Mouse (Mus musculus) T-helper 2 cell (primary cell): ENCODE measurements around the gene Slc25a48.

Experiments
- in situ Hi-C: fragments of 300-600 bp; cut with MboI, MseI; formaldehyde crosslinking; loops from one replicate; pipeline ENCODE4 v1.15.1; 2025; ENCODE audit warnings: high pct_unique_total_duplicates

The Slc25a48 gene

DNA sequence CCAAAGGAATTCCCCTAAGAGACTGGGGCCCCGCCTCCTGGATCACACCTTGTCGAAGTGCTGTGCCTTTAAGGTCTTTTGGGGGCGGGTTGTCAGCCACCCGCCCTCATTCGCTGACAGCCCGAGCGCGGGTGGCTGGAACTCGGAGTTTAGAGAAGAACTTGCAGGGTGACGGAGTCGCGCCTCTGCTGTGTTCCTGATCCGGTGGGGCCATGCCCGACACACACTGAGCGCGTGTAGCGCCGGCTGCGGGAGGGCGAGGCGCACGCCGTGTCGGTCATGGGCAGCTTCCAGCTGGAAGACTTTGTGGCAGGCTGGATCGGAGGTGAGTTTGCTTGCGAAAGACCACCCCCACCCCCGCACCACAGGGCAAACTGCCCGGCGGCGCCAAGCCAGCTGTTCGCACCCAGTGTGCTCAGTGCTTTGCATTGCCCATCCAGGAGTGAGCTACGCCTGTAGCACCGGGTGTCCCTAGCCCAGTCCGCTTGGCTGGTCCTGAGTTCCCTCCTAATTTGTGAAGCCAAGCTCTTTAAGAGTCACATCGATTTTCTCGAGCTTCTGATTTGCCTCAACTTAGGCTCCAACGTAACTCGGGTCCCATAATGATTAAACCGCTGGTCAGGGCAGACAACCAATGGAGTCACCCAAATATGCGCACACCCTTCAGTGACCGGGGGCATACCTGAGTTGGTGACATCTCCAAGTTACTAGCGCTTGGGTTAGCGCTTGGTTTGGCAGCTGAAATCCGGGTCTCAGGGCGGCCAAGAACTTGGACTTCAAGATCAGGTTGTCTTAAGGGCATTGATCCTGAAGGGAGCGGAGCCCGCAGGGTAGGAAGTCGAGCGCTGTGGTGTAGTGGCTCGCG, at the start of gene Slc25a48:
TSS of gene Slc25a48 (plus strand) at position 145 of the 865 bp plus-strand sequence.
- in situ Hi-C loops, result no loop called here

- in situ Hi-C loops, result loop anchor here (10.0 kb wide), 1 partner anchor 1553 kb away; no protein-coding TSS in a partner anchor
Observed at GRCm38 (mm10) chr13:56397572-56397971, 40.6 kb upstream of the Slc25a48 start.

- in situ Hi-C loops, result no loop called here
Observed at GRCm38 (mm10) chr13:56401186-56401585, 37.0 kb upstream of the Slc25a48 start.

DNA sequence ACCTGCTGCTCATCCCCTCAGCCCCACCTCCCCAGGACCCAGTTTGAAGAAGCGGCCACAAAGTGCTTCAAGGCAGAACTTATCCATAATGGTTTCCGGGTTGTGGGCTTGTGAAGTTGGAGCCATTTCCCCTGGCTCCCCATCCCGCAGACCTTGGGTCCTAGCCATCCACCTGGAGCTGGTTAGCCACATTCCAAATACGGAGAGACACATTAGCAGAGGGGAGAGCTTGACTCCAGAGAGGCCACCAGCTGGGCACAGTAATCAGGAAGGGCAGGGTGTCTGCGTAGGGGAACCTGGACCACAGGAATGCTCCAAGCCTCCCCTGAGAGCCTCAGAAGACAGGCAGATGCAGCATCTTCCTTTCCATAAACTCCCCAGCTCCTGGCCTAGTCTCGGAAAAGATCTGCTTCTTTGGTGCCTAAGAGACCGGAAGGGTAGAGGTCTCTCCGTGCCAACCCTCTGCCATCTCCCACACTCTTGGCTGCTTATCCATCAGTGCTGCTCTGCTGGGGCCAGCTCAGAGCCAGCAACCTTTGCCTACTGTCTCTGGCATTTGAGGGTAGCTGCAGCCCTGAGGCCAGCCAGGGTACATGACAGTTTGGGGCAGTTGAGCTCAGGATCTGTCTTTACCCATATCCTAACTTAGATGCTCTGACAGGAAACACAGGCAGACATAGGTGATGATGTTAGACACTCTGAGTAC, 34.6 kb upstream of the Slc25a48 start:
- in situ Hi-C loops, result no loop called here

DNA sequence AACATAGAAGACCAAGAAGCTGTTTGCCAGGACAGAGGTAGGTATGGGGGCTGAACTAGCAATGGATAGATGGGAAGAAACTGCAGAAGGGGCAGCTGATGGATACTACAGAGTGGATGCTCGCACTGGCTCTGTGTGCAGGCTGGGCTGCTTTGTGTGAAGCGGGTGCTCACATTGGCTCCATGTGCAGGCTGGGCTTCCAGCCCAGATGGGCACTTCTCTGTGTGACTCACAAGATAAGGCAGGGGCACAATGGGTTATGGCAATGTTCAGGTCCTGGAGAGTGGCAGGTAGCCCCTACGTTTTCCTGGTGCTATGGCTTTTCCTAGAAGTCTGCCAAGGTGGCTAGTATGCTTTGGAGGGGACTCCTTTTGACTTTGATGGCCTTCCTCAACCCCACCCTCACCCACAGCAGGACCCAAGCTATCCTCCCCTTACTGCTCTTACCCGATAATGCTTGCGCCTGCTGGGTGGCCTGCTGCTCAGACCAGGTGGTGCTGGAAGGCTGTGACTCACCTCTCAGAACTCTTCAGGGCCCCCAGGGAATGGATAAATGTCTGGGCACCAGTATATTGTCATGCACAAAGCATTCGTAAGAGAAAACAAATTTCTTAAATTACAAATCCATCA, 33.5 kb upstream of the Slc25a48 start:
- in situ Hi-C loops, result no loop called here

DNA sequence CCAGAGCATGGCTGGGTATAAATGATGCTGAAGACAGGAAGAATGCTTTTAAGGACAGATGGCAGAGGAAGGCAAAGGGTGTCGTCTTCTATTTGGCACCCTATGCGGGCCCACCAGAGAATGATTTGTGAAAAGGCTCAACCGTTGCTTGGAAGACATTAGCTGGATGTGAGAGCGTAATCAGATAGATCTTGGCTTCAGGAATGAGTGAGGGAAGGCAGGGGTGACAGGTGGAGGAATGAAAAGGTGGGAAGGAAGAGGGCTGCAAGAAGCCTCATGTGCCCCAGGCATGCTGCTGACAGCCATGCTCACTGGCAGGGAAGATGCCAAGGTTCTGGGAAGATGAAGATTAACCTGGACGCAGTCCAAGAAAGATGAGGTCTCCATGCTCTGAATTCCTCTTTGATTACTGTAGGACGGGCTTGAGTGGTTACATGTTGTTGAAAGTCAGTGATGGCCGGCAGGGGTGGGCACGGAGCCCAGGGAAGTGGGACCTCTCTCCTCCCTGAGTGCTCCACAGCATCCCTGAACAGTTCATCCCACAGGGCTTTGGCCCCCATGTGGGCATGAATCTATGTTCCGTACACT, 25.8 kb upstream of the Slc25a48 start:
- in situ Hi-C loops, result no loop called here

DNA sequence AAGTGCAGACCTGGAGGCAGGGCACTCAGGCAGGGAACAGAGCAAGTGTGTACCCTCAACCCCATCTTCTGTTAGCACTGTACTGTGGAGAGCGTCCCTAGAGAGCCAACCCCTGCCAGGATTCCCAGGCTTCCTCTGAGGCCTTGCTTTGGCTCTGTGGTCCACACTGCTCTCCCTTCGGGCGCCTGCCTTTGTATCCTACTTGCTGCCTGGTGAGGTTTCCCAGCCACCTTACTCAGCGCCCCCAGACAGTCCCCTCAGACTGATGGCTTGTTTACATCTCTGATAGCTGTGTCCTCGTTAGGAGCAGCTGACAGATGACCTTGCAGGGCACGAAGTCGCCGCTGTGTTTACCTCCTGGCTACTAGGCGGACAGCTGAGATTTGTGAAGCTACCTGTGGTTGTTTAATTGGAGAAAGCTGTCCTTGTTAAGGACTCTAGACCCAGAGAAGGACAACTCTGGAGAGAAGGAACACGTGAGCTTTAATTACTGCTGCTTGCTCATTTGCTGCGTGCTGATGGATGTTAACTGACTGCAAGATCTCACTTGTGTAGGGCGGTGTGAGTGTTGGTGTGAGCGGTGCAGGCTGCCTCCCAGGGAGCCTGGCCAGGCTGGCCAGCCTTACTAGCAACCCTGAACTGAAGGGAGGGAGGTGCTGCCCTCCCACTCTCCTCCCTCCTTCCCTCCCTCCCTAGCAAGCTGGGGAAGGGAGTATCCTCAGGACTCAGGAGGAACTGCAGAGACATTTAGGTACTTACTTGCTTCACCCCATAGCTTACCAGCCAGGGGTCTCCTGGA, 19.3 kb upstream of the Slc25a48 start:
- in situ Hi-C loops, result no loop called here

- in situ Hi-C loops, result no loop called here
Observed at GRCm38 (mm10) chr13:56419538-56419937, 18.6 kb upstream of the Slc25a48 start.

DNA sequence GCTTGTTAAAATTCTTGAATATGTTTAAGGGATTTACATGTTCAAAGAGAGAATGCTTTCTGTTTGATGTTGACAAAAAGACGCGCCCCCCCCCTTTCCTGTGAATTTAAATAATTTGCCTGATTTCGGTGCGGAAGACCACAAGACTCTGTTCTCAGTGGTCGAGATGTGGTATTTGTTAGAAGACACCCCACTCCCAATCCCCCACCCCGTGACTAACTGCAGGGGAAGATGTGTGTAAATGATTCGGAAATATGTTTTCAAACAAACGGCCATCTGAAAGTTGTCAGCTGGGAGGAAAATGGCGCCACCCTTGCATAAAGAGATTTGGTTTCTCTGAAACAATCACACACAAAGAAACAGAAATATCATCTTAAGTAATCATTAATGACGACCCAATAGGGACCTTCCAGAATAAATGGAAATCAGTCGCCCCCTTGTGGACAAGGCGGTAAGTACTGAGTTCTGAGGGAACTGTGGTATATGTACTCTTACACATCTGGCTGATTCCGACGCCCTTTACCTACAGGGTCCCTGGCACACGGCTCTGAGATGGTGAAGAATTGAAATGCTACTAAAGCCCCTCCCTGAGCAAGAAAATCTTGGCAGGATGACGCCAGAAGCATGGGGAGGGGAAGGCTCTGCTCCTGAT, 16.0 kb upstream of the Slc25a48 start:
- in situ Hi-C loops, result no loop called here

DNA sequence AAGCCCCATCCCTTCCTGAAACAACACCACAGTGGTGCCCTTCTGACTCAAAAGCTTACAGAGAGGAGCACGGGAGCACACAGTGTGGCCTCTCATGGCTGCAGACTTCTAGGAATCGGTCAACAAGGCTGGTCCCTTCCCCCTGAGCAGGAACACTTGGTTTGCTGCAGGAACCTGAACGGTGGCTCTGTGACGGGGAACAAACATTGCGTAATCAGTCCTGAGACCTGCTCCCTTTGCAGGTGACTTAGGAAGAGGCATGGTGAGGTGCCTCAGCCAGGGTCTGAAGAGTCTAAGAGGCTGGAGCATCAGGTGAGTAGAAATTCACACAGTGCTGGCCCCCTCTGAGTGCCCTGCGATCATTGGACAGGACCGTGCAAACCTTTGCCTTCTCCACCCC, 12.2 kb upstream of the Slc25a48 start:
- in situ Hi-C loops, result loop anchor here (5.0 kb wide), 1 partner anchor 144 kb away; no protein-coding TSS in a partner anchor

DNA sequence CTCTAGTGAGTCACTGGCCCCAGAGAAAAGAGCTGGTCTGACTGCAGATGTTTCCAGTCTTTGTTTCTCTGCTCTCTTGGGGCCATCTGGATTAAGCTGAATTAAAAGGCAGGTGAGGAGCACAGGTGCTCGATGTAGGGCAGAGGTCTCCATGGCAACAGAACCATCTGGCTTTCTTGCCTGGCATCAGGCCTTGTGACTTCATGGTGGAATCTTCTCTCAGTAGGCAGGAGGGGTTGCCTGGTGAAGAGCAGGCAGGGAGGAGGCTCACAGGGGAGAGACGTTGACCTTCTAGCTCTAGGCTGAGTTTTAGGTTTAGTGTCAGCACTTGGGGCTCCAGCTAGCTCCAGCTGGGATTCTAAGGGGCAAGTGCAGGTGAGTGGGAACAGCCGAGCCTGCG, 11.8 kb upstream of the Slc25a48 start, which contains the start of gene Gm3045:
TSS of gene Gm3045 (plus strand) at position 230 of the 400 bp plus-strand sequence.
- in situ Hi-C loops, result loop anchor here (5.0 kb wide), 1 partner anchor 144 kb away; no protein-coding TSS in a partner anchor

- in situ Hi-C loops, result loop anchor here (5.0 kb wide), 1 partner anchor 147 kb away; no protein-coding TSS in a partner anchor
Observed at GRCm38 (mm10) chr13:56428724-56429500, 9.2 kb upstream of the Slc25a48 start.

GRCm38 (mm10) chr13:56432496-56432895, 5.7 kb upstream of the Slc25a48 start:
- in situ Hi-C loops, result no loop called here

- in situ Hi-C loops, result no loop called here
Observed at GRCm38 (mm10) chr13:56433466-56433865, 4.7 kb upstream of the Slc25a48 start.

DNA sequence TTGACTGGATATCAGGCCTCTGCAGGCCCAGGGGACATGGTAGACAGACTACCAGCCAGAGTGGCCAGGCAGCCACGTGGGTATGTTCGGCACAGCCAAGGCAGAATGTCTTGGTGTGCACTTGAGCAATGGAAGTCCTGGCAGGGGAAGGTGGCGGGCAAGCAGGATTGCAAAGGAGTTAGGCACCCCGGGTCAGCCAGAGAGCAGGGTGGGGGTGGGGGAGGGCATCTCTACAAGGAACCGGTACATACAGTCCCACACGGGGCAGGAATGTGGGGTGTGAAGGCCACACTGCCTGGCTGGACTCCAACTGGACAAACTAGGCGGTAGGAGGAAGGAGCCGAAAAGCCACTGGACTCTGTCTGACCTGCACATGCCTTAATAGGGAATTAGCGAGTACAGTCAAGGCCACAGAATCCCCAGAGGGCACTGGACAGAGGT, 3.8 kb upstream of the Slc25a48 start:
- in situ Hi-C loops, result no loop called here

- in situ Hi-C loops, result no loop called here
Observed at GRCm38 (mm10) chr13:56435615-56436287, 2.4 kb upstream of the Slc25a48 start.

DNA sequence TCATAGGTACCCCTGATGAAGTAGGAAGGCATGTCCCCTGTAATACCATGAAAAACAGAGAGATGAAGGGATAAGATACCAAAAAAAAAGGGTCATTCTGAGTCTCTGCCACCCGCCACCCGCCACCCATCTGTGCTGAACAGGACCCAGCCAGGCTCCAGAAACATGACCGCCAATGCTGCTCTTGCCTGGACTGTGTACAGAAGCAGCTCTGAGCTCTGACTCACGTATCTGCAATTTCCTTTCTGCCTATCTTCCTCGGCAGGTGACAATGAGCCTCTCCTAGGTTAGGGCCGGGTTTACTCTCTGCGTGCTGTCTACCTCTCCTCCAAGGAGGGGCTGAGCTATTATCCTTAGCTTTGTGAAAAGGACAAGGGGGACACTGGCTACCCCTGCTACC, 5.3 kb downstream of the Slc25a48 start:
- in situ Hi-C loops, result no loop called here

- in situ Hi-C loops, result no loop called here
Observed at GRCm38 (mm10) chr13:56444112-56444511, 6.0 kb downstream of the Slc25a48 start.

DNA sequence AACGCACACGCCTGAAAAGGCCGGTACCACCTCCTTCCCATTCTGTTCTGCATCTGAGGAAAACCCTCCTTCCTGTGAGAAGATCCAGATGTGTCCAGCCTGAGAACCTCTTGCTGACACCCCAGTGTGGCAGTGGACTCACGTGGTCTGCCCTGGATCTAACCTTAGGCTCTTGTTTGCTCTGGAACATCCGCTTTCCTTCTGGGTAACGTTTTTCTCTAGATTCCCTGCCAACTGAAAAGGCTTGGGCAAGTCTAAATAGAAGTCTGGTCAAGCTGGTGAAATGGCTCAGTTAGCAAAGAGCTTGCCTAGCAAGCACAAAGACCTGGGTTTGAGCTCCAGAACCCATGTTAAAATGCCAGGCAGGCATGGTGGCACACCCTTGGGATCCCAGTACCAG, 6.8 kb downstream of the Slc25a48 start:
- in situ Hi-C loops, result no loop called here
